Mouse (Mus musculus) lung, embryonic 16.5 days (tissue): ENCODE data around the gene Gimap1. TPM values are rescaled to one million over a fixed set of nuclear protein-coding genes. Genes with fewer than 3 reads are reported as not detected.

Experiments used
- ATAC-seq: fragments of 200-750 bp; cut with Nextera tagmentation; 2 replicates; pipeline ENCODE4 v1.8.0; 2017; ENCODE audit warnings: low read depth, mild to moderate bottlenecking, moderate library complexity
- H3K27ac ChIP-seq: fragments of 300-500 bp; sonication (generic); 2 replicates; pipeline ENCODE4 v1.5.1; 2014; ENCODE audit warnings: mild to moderate bottlenecking, control low read depth, low read length
- H3K27me3 ChIP-seq: fragments of 300-500 bp; sonication (generic); 2 replicates; pipeline ENCODE4 v1.6.1; 2014; ENCODE audit warnings: low read depth, low read length, mixed read lengths; ENCODE audit not compliant: control insufficient read depth, insufficient read depth
- H3K36me3 ChIP-seq: fragments of 300-500 bp; sonication (generic); 2 replicates; pipeline ENCODE4 v1.6.1; 2014; ENCODE audit warnings: low read length; ENCODE audit not compliant: control insufficient read depth, insufficient read depth
- H3K4me1 ChIP-seq: fragments of 300-500 bp; sonication (generic); replicated peaks from 2 replicates; pipeline ENCODE4 v1.6.1; 2014; ENCODE audit warnings: low read length, mixed read lengths; ENCODE audit not compliant: control insufficient read depth, insufficient read depth
- H3K4me2 ChIP-seq: fragments of 300-500 bp; sonication (generic); 2 replicates; pipeline ENCODE4 v1.6.1; 2014; ENCODE audit warnings: low read depth, low read length, control low read depth
- H3K4me3 ChIP-seq: fragments of 300-500 bp; sonication (generic); 2 replicates; pipeline ENCODE4 v1.5.1; 2014; ENCODE audit warnings: mild to moderate bottlenecking, low read length, control low read depth
- H3K9ac ChIP-seq: fragments of 300-500 bp; sonication (generic); 2 replicates; pipeline ENCODE4 v1.6.1; 2014; ENCODE audit warnings: low read length, control low read depth
- H3K9me3 ChIP-seq: fragments of 300-500 bp; sonication (generic); 2 replicates; pipeline ENCODE4 v1.6.1; 2016; ENCODE audit warnings: low read length; ENCODE audit not compliant: control insufficient read depth
- WGBS: fragments of 180-500 bp; shearing (Covaris S2); extraction: QIAGEN DNeasy Blood & Tissue Kit; methylation state at CpG from one replicate; pipeline ENCODE4 v1.1.7; 2014; 5-methylcytosine and 5-hydroxymethylcytosine counted together
- polyA plus RNA-seq: library from polyadenylated mRNA; unstranded; fragments of >200 nt; fragmentation: Nextera tagmentation; extraction: Ambion mirVana; gene quantifications from 2 replicates; pipeline ENCODE4 v1.2.1, GENCODE M21; 2015

Gene Gimap1
- polyA plus RNA-seq, 1 experiment from 2014 or later, result 51.1 TPM

DNA sequence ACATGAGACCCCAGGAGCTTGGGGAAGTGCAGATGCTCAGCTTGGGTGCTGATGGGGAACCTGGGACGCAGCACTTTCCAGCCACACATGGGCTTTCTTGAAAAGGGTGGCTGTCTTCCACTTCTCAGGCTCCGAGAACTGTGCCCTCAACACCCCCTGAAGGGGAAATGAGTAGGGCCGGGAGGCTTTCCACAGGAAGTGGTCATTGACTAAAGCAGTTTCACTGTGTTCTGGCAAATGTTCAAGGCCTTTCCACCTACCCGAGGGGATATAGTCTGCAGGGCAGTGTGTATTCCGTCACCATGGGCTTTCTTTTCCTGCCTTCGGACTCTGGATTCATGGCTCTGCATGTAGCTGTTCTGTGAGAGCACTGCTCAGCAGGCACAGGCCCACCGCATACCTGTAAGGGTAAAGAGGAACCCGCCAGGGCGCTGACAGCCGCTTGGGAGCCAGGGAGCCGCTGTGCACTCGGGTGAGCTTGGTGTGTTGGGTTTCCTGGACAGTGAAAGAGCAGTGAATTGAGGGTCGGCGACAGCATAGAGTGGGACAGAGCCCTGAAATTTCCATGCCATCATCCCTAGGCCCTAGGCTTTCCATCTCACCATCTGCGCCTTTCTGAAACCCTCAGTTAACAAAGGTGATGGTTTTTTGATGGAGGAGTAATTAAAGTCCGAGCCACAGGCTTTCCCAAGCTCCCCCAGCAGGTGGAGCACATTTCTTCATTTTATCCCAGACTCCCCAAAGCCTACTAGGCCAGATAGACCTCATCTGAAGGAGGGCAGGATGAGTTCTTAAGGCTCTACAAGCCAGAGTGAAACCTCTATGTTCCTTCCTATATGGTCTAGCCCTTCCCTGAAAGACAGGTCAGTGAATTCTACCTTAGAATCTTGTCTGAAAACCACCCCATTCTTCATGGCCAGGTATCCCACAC, 7.4 kb downstream of the Gimap1 start, which contains the start of gene Gimap5:
TSS of gene Gimap5 (plus strand) at position 239 of the 931 bp plus-strand sequence.
- ATAC-seq, result peak; percentile 70
- H3K4me2 ChIP-seq, result peak within 1 kb of the TSS; percentile 39

GRCm38 (mm10) chr6:48747091-48747966, 8.5 kb downstream of the Gimap1 start:
- Histone ChIP-seq H3K4me1 (peaks cover 16% of the 10 kb centered on the region), H3K9me3 (no peaks in the 10 kb centered on the region), H3K27ac (peak overlapping the region; percentile 58), H3K4me3 (peak overlapping the region; percentile 33), H3K27me3 (peaks cover 13% of the 10 kb centered on the region), H3K9ac (peak overlapping the region; percentile 40), H3K36me3 (no peaks in the 10 kb centered on the region), H3K4me2 (peak overlapping the region; percentile 39)
- 29% methylated on average over 7 of the region's 7 CpGs for WGBS
- peak; percentile 44; the same call in 1 of the 2 replicates for ATAC-seq

More for the DNA sequence above, 7.4 kb downstream of the Gimap1 start, which contains the start of gene Gimap5:
- Histone ChIP-seq H3K36me3 (no peaks in the 10 kb centered on the region), H3K27ac (peak within 1 kb of the TSS; percentile 78), H3K4me1 (peaks cover 27% of the 10 kb centered on the region), H3K9me3 (no peaks in the 10 kb centered on the region), H3K4me3 (peak within 1 kb of the TSS; percentile 33), H3K9ac (peak within 1 kb of the TSS; percentile 46), H3K27me3 (peaks cover 18% of the 10 kb centered on the region)
- 36% methylated on average over 16 of the region's 16 CpGs for WGBS

DNA sequence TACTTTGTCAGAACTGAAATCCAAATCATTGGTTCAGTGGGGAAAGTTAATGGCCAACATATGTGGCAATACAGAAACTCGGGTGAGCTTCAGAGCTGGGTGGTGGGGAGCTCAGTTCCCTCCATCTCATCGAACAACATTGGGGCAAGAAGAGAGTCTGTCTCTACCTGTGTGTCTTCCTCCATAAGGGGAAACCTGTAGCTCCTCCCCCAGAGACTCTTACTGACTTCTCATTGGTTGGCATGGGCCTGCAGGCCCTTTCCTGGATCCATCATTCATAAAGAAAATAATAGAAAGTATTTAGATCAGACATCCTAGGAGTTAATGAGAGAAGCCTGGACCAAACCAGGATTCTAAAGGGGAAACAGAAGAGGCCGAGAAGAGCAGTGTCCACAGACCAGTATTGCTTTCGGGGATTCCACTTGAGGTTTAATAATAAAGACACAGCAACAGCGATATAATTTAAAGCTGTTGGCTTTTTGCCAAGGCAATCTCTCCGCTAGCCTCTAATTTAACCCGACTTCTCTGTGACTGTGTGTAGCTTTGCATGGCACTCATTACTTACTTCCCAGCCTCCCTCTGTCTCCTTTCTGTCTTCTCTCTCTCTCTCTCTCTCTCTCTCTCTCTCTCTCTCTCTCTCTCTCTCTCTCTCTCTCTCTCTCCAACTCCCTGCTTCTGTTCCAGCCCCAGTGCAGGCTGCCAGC, 24.9 kb downstream of the Gimap1 start:
- Histone ChIP-seq H3K4me1 (no peaks in the 10 kb centered on the region), H3K9me3 (peaks cover 4% of the 10 kb centered on the region; the same call in 1 of the 2 replicates), H3K36me3 (no peaks in the 10 kb centered on the region), H3K27ac (no peak overlapping the region), H3K4me3 (no peak overlapping the region), H3K27me3 (no peaks in the 10 kb centered on the region), H3K4me2 (no peak overlapping the region), H3K9ac (no peak overlapping the region)
- ATAC-seq, result no peak
- WGBS, result 68% methylated on average over 7 of the region's 7 CpGs

DNA sequence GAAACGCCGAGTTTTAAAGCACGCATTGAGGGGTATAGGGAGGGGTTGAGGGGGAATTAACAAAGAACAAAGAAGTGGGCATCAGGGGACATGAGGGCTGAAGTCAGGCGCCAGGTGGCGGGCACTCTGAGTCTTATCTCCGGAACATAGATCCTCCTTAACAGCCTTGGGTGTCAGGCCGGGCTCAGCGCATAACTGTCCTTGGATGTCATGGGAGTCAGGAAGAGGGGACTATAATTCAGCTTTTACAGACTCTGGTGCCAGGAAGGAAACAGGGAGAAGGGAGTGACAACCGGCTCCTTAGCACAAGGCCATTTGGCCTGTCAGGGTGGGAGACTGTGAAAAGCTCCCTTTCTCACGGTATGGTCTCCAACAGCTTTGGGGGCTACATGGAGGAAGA, 25.6 kb downstream of the Gimap1 start:
- ATAC-seq, result no peak
- no peaks in the 10 kb centered on the region for H3K27me3 ChIP-seq
- 92% methylated on average over 10 of the region's 10 CpGs for WGBS
- no peak overlapping the region for H3K9ac ChIP-seq
- H3K4me2 ChIP-seq, result no peak overlapping the region
- no peak overlapping the region for H3K4me3 ChIP-seq
- no peaks in the 10 kb centered on the region for H3K36me3 ChIP-seq
- H3K27ac ChIP-seq, result no peak overlapping the region
- no peaks in the 10 kb centered on the region for H3K4me1 ChIP-seq
- H3K9me3 ChIP-seq, result peaks cover 4% of the 10 kb centered on the region; the same call in 1 of the 2 replicates

- Histone ChIP-seq H3K36me3 (no peaks in the 10 kb centered on the region), H3K27ac (no peak overlapping the region), H3K4me1 (no peaks in the 10 kb centered on the region), H3K27me3 (no peaks in the 10 kb centered on the region), H3K4me3 (no peak overlapping the region), H3K9me3 (peaks cover 4% of the 10 kb centered on the region; the same call in 1 of the 2 replicates), H3K4me2 (no peak overlapping the region), H3K9ac (no peak overlapping the region)
- 66% methylated on average over 9 of the region's 9 CpGs for WGBS
- no peak for ATAC-seq
These were observed 29.5 kb downstream of the Gimap1 start for GRCm38 (mm10) chr6:48768178-48768869.

- no peak overlapping the region for H3K9ac ChIP-seq
- H3K4me3 ChIP-seq, result no peak overlapping the region
- H3K4me2 ChIP-seq, result no peak overlapping the region
- H3K9me3 ChIP-seq, result peaks cover 4% of the 10 kb centered on the region; the same call in 1 of the 2 replicates
- WGBS, result 75% methylated on average over 3 of the region's 3 CpGs
- H3K27ac ChIP-seq, result no peak overlapping the region
- no peak for ATAC-seq
- no peaks in the 10 kb centered on the region for H3K36me3 ChIP-seq
- no peaks in the 10 kb centered on the region for H3K27me3 ChIP-seq
- H3K4me1 ChIP-seq, result no peaks in the 10 kb centered on the region
These were observed 30.1 kb downstream of the Gimap1 start for GRCm38 (mm10) chr6:48768933-48769332.

- Histone ChIP-seq H3K36me3 (no peaks in the 10 kb centered on the region), H3K27me3 (no peaks in the 10 kb centered on the region), H3K4me2 (no peak within 1 kb of the TSS), H3K9me3 (no peaks in the 10 kb centered on the region), H3K4me3 (no peak within 1 kb of the TSS), H3K27ac (no peak within 1 kb of the TSS), H3K4me1 (no peaks in the 10 kb centered on the region), H3K9ac (no peak within 1 kb of the TSS)
- no peak for ATAC-seq
- 83% methylated on average over 3 of the region's 3 CpGs for WGBS
These were observed 31.8 kb downstream of the Gimap1 start, which contains the start of gene Gimap3 for GRCm38 (mm10) chr6:48770696-48771095. Gene Gimap3, minus strand, starts transcription at chr6:48770851.

- Histone ChIP-seq H3K27me3 (no peaks in the 10 kb centered on the region), H3K4me2 (no peak overlapping the region), H3K4me1 (no peaks in the 10 kb centered on the region), H3K27ac (no peak overlapping the region), H3K4me3 (no peak overlapping the region), H3K36me3 (no peaks in the 10 kb centered on the region), H3K9ac (no peak overlapping the region), H3K9me3 (no peaks in the 10 kb centered on the region)
- 12% methylated on average over 8 of the region's 8 CpGs for WGBS
- peak; percentile 81; the same call in 1 of the 2 replicates for ATAC-seq
These were observed 33.2 kb downstream of the Gimap1 start for GRCm38 (mm10) chr6:48772030-48772429.
